Mouse (Mus musculus): ENCODE results near the gene Scgb1b2.

Gene Scgb1b2

GRCm38 (mm10) chr7:31291721-31292120 is at the start of gene Scgb1b2:
TSS of gene Scgb1b2 (minus strand) at chr7:31291821.
- DNase-seq (ENCODE audit: low read depth): no peak

- DNase-seq (ENCODE audit: low read depth): no peak
Observed at GRCm38 (mm10) chr7:31290208-31290607, 1.4 kb downstream of the Scgb1b2 start, which contains the start of gene Scgb2b2. TSS of gene Scgb2b2 (plus strand) at chr7:31290508.

Measured in induced T-regulatory cell, adult 2 months (primary cell).